Comparison of ENCODE assay signal across 9 mouse cellular contexts in the genomic region with DNA sequence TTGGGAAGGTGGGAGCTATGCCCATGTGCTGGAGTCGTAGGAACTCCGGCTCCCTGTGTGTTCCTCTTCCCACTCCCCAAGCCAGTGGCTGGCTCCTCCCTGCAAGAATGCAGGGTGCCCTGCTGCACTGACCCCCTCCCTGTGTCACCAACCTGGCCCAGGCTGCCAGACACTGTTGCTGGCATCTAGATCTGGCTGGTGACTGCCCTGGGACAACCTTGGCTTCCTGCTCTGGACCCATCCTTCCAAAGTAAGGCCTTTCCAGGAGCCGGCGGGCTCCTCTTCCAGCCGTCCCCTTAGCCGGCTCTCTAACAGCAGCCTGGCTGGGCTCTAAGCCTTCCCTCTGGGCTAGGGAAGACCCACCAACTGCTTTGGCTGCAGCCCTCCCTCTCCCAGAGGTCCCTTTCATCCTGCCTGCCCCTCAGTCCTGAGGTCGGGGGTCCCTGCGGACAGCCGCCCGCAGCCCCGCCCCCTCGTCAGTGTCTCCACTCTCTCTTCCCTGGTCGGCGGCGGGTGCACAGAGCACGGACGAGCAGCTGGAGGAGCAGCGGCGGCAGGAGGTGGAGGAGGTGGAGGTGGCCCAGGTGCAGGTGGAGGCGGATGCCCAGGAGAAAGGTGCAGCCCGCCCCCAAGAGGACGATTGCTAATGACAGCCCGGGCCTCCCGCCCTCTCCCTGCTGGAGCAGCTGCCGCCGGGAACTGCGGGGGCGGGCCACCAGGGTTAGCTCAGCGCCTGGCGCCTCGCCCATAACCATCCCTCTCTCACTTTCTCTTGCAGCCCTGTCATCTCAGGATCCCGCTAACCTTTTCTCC. TPM values are rescaled to one million over a fixed set of nuclear protein-coding genes. Genes with fewer than 3 reads are reported as not detected.
DNase-seq lines count a peak whose midpoint lies in the region; ATAC-seq and TF ChIP-seq lines count a peak whose summit lies in the region.
"Had no signal": no experiment of that assay in that cellular context is flagged by ENCODE, and none has a peak within 500 bp of the region (broad histone marks: within the 10 kb centered on the region; RNA-seq: fewer than 3 reads in every experiment).

No protein-coding gene starts in this region.

- H3K36me3 ChIP-seq in G1E (replicated peaks), result no peaks in the 10 kb centered on the region
- H3K36me3 ChIP-seq in liver, postnatal 0 days (replicated peaks; ENCODE audit: insufficient read depth, low read length), result 0 out of 2 replicates have a peak, but pooled peaks cover 6% of the 10 kb centered on the region

- peak; percentile 65 for DNase-seq in G1E (ENCODE audit: low spot score)
- DNase-seq in cerebellum, adult 18-20 months, result peak; percentile 96
- DNase-seq in heart, postnatal 4 days, result peak; percentile 94
- peak; percentile 90 to 92 for DNase-seq in layer of hippocampus, adult 8-10 months (ENCODE audit: low spot score in 2 of 2)
- peak; percentile 84 for DNase-seq in liver, postnatal 0 days
- DNase-seq in ovary, postnatal 14 days (ENCODE audit: low spot score), result peak; percentile 93

- TF ChIP-seq EP300 in liver, postnatal 0 days (IDR thresholded peaks at IDR 0.05; ENCODE audit: low read depth), result no peak

- peaks cover 38% of the 10 kb centered on the region for H3K4me1 ChIP-seq in G1E (ENCODE audit: insufficient read depth, low read depth, low read length)
- H3K4me1 ChIP-seq in liver, postnatal 0 days (ENCODE audit: insufficient read depth), result peaks cover 19% of the 10 kb centered on the region

- H3K4me2 ChIP-seq in liver, postnatal 0 days (ENCODE audit: low read depth, low read length), result peak overlapping the region; percentile 49

- H3K27ac ChIP-seq in liver, postnatal 0 days (ENCODE audit: low read depth), result no peak overlapping the region

- 23% methylated on average over 30 of the region's 32 CpGs for WGBS in liver, postnatal 0 days (ENCODE audit: insufficient replicate concordance)

- H3K9me3 ChIP-seq in G1E (replicated peaks), result no peaks in the 10 kb centered on the region
- H3K9me3 ChIP-seq in liver, postnatal 0 days (ENCODE audit: low read length), result no peaks in the 10 kb centered on the region

- TF ChIP-seq CTCF in G1E (IDR thresholded peaks at IDR 0.05; ENCODE audit: low read depth, low read length), result no peak
- peak; percentile 44 for TF ChIP-seq CTCF in liver, postnatal 0 days (IDR thresholded peaks at IDR 0.05; ENCODE audit: low read depth)

- peak overlapping the region; percentile 55 for H3K9ac ChIP-seq in liver, postnatal 0 days (replicated peaks)

- no peak for ATAC-seq in G1E (ENCODE audit: extremely low read depth, insufficient number of reproducible peaks, low FRiP score, poor library complexity, severe bottlenecking)
- 0 out of 2 replicates have a peak, but pooled peaks have one; percentile 6 for ATAC-seq in frontal cortex, adult (ENCODE audit: low TSS enrichment)
- ATAC-seq in liver, postnatal 0 days, result peak; percentile 74
- no peak for ATAC-seq in megakaryocyte progenitor cell, adult 5-6 weeks (replicated peaks; ENCODE audit: poor library complexity)

- peaks cover 99% of the 10 kb centered on the region for H3K27me3 ChIP-seq in G1E (ENCODE audit: insufficient read depth, low read length)
- H3K27me3 ChIP-seq in liver, postnatal 0 days (ENCODE audit: insufficient read depth, low read length), result peaks cover 3% of the 10 kb centered on the region; the same call in 1 of the 2 replicates

- peak overlapping the region; percentile 20; the same call in 1 of the 2 replicates for H3K4me3 ChIP-seq in G1E (ENCODE audit: low read depth, low read length)
- no peak overlapping the region for H3K4me3 ChIP-seq in liver, postnatal 0 days (ENCODE audit: low read depth, low read length)

RNA-seq across cellular contexts. Expression of a gene that starts 8.2 kb away (rescaled TPM):
- total RNA-seq in G1E (2014; fragmentation: Nextera tagmentation) (not detected in 2 replicates), G1E (2017) (0.05 TPM in 1 of 2 replicates, not detected in the other)
- polyA plus RNA-seq in G1E (2012), result 0.04 TPM in 1 of 2 replicates, not detected in the other
- 10 to 100 TPM; 72.0 to 74.8 TPM for total RNA-seq in heart, postnatal 4 days (2021)
- 100 to 1,000 TPM; 245 to 269 (median 260) TPM for total RNA-seq in layer of hippocampus, adult 8-10 months (2022)
- polyA plus RNA-seq in liver, postnatal 0 days (2015; fragmentation: Nextera tagmentation; extraction: Ambion mirVana), result 6.0 and 6.1 TPM in 2 replicates
- total RNA-seq in megakaryocyte progenitor cell, adult 5-6 weeks (2015), result 7.6 and 8.0 TPM in 2 replicates
- 8.3 and 10.3 TPM in 2 replicates for total RNA-seq in megakaryocyte progenitor cell, adult 5-6 weeks (2017)

RNA-seq across cellular contexts. Expression of a gene that starts 30.4 kb away (rescaled TPM):
- 7.3 and 19.9 TPM in 2 replicates for total RNA-seq in G1E (2014; fragmentation: Nextera tagmentation)
- total RNA-seq in G1E (2017), result 20.2 and 22.7 TPM in 2 replicates
- polyA plus RNA-seq in G1E (2012), result 101 and 115 TPM in 2 replicates
- 10 to 100 TPM; 21.9 to 24.9 TPM for total RNA-seq in heart, postnatal 4 days (2021)
- total RNA-seq in layer of hippocampus, adult 8-10 months (2022), result 10 to 100 TPM; 23.1 to 38.1 (median 30.3) TPM
- polyA plus RNA-seq in liver, postnatal 0 days (2015; fragmentation: Nextera tagmentation; extraction: Ambion mirVana), result 4.3 and 7.0 TPM in 2 replicates
- 3.4 and 5.9 TPM in 2 replicates for total RNA-seq in megakaryocyte progenitor cell, adult 5-6 weeks (2015)
- total RNA-seq in megakaryocyte progenitor cell, adult 5-6 weeks (2017), result 22.7 and 37.3 TPM in 2 replicates

RNA-seq across cellular contexts. Expression of a gene that starts 30.9 kb away (rescaled TPM):
- total RNA-seq in G1E (2014; fragmentation: Nextera tagmentation) (3.6 and 4.3 TPM in 2 replicates), G1E (2017) (0.93 and 1.3 TPM in 2 replicates)
- polyA plus RNA-seq in G1E (2012), result 1.7 and 1.8 TPM in 2 replicates
- 10 to 100 TPM; 16.9 to 20.1 TPM for total RNA-seq in heart, postnatal 4 days (2021)
- 10 to 100 TPM; 36.9 to 47.4 (median 42.3) TPM for total RNA-seq in layer of hippocampus, adult 8-10 months (2022)
- 361 and 363 TPM in 2 replicates for polyA plus RNA-seq in liver, postnatal 0 days (2015; fragmentation: Nextera tagmentation; extraction: Ambion mirVana)
- 23.3 and 37.7 TPM in 2 replicates for total RNA-seq in megakaryocyte progenitor cell, adult 5-6 weeks (2015)
- total RNA-seq in megakaryocyte progenitor cell, adult 5-6 weeks (2017), result 9.8 and 16.2 TPM in 2 replicates

RNA-seq across cellular contexts. Expression of a gene that starts 31.8 kb away (rescaled TPM):
- total RNA-seq in G1E (2014; fragmentation: Nextera tagmentation) (not detected in 2 replicates), G1E (2017) (0.11 TPM in 1 of 2 replicates, not detected in the other)
- not detected in 2 replicates for polyA plus RNA-seq in G1E (2012)
- not detected for total RNA-seq in heart, postnatal 4 days (2021)
- 1 to 10 TPM; 1.7 to 3.1 (median 2.9) TPM for total RNA-seq in layer of hippocampus, adult 8-10 months (2022)
- polyA plus RNA-seq in liver, postnatal 0 days (2015; fragmentation: Nextera tagmentation; extraction: Ambion mirVana), result 73.4 and 80.3 TPM in 2 replicates
- not detected in 2 replicates for total RNA-seq in megakaryocyte progenitor cell, adult 5-6 weeks (2015)
- not detected in 2 replicates for total RNA-seq in megakaryocyte progenitor cell, adult 5-6 weeks (2017)
- total RNA-seq: common myeloid progenitor, adult 5-6 weeks had no signal

RNA-seq across cellular contexts. Expression of a gene that starts 40.9 kb away (rescaled TPM):
- total RNA-seq in G1E (2014; fragmentation: Nextera tagmentation) (not detected in 2 replicates), G1E (2017) (0.49 TPM in 1 of 2 replicates, not detected in the other)
- polyA plus RNA-seq in G1E (2012), result not detected in 2 replicates
- total RNA-seq in heart, postnatal 4 days (2021), result not detected
- not detected for total RNA-seq in layer of hippocampus, adult 8-10 months (2022)
- not detected in 2 replicates for polyA plus RNA-seq in liver, postnatal 0 days (2015; fragmentation: Nextera tagmentation; extraction: Ambion mirVana)
- total RNA-seq in megakaryocyte progenitor cell, adult 5-6 weeks (2015), result not detected in 2 replicates
- total RNA-seq in megakaryocyte progenitor cell, adult 5-6 weeks (2017), result not detected in 2 replicates
- total RNA-seq: common myeloid progenitor, adult 5-6 weeks had no signal

Comparison
In these comparisons a context has a peak if more than half of its experiments do, and no peak if none do; other contexts are left out.
1. ATAC-seq: peak in frontal cortex, adult (single experiment) and liver, postnatal 0 days (single experiment); none in G1E (single experiment) and megakaryocyte progenitor cell, adult 5-6 weeks (single experiment).
2. RNA of a gene that starts 8.2 kb away (total RNA-seq): 245 to 269 TPM in layer of hippocampus, adult 8-10 months, 72.0 to 74.8 TPM in heart, postnatal 4 days and 7.6 to 10.3 TPM in megakaryocyte progenitor cell, adult 5-6 weeks; 0.05 TPM in G1E; every median in the first group is over 4 times any median in the second.
3. Peak in every context shown above with its lines, with median percentiles within 50 percentile points of each other: DNase-seq.